Mouse (Mus musculus) embryonic fibroblast, embryonic 13.5 days (primary cell): ENCODE data around the gene Klk13.
A peak's percentile ranks its signal among the peaks of the same experiment; 100 is the strongest.

Experiments used
- CTCF ChIP-seq: IDR thresholded peaks from 2 replicates; pipeline ENCODE4 v1.5.1; 2011; ENCODE audit warnings: mild to moderate bottlenecking, control low read depth, low read length, moderate library complexity, borderline replicate concordance; ENCODE audit not compliant: insufficient read depth
- POLR2A ChIP-seq: IDR thresholded peaks from 2 replicates; pipeline ENCODE4 v1.6.1; 2011; ENCODE audit warnings: low read depth, mild to moderate bottlenecking, control low read depth, low read length, moderate library complexity

GRCm38 (mm10) chr7:43671809-43672580 is 40.4 kb upstream of the Klk13 start, which contains the start of gene Ctu1:
- TF ChIP-seq POLR2A (peak; percentile 73), CTCF (no peak)
